18 mouse cellular contexts compared by ENCODE assay signal in genomic region chr5:99585166-99585898, GRCm38 (mm10).
DNase-seq lines count a peak whose midpoint lies in the region; ATAC-seq and TF ChIP-seq lines count a peak whose summit lies in the region.
"Had no signal": no experiment of that assay in that cellular context is flagged by ENCODE, and none has a peak within 500 bp of the region (broad histone marks: within the 10 kb centered on the region; RNA-seq: fewer than 3 reads in every experiment).

No protein-coding gene starts in this region.

- no peak for TF ChIP-seq CTCF in liver, postnatal 0 days (IDR thresholded peaks at IDR 0.05; ENCODE audit: low read depth)

- no peak overlapping the region for H3K4me3 ChIP-seq in liver, embryonic 11.5 days (ENCODE audit: low read depth, low read length)
- no peak overlapping the region for H3K4me3 ChIP-seq in liver, postnatal 0 days (ENCODE audit: low read depth, low read length)
- H3K4me3 ChIP-seq: erythroblast, embryonic 14.5 days; hindbrain, embryonic 15.5 days; left cerebral cortex, adult 2 months; megakaryocyte, embryonic 14.5 days; myocyte had no signal

- no peaks in the 10 kb centered on the region for H3K9me3 ChIP-seq in liver, embryonic 11.5 days (ENCODE audit: control insufficient read depth, low read length)
- H3K9me3 ChIP-seq in liver, postnatal 0 days (ENCODE audit: low read length): no peaks in the 10 kb centered on the region
- H3K9me3 ChIP-seq: hindbrain, embryonic 15.5 days had no signal

- DNase-seq in gastrocnemius, adult 18-20 months (ENCODE audit: low spot score): peak; percentile 4
- DNase-seq in gastrocnemius, postnatal 4 days (ENCODE audit: low spot score in 2 of 2): no peak
- peak; percentile 15 for DNase-seq in liver, embryonic 11.5 days (ENCODE audit: low spot score)
- no peak for DNase-seq in liver, postnatal 0 days
- DNase-seq in cerebellum, postnatal 14 days: peak; percentile 45 to 73
- DNase-seq in MN1 (ENCODE audit: low spot score): no peak
- DNase-seq in left cerebral cortex, postnatal 14 days (ENCODE audit: low spot score in 2 of 2): no peak
- DNase-seq: liver; right cerebral cortex, postnatal 4 days; thymus, postnatal 36 days had no signal

- no peaks in the 10 kb centered on the region for H3K36me3 ChIP-seq in liver, embryonic 11.5 days (ENCODE audit: control insufficient read depth, insufficient read depth, low read length)
- H3K36me3 ChIP-seq in liver, postnatal 0 days (replicated peaks; ENCODE audit: insufficient read depth, low read length): no peaks in the 10 kb centered on the region
- H3K36me3 ChIP-seq: hindbrain, embryonic 15.5 days had no signal

- TF ChIP-seq EP300 in liver, postnatal 0 days (IDR thresholded peaks at IDR 0.05; ENCODE audit: low read depth): no peak

- H3K4me1 ChIP-seq in liver, embryonic 11.5 days (replicated peaks; ENCODE audit: control insufficient read depth, insufficient read depth, low read length): no peaks in the 10 kb centered on the region
- no peaks in the 10 kb centered on the region for H3K4me1 ChIP-seq in liver, postnatal 0 days (ENCODE audit: insufficient read depth)

- WGBS in liver, embryonic 11.5 days: 79% methylated on average over 5 of the region's 5 CpGs
- WGBS in liver, postnatal 0 days (ENCODE audit: insufficient replicate concordance): 82% methylated on average over 5 of the region's 5 CpGs

- ATAC-seq in liver, embryonic 11.5 days (replicated peaks; ENCODE audit: low FRiP score): no peak
- no peak for ATAC-seq in liver, postnatal 0 days
- peak; percentile 52; the same call in 1 of the 2 replicates for ATAC-seq in cerebellum, adult (ENCODE audit: insufficient number of reproducible peaks, low FRiP score, low TSS enrichment)
- ATAC-seq: activated CD4-positive, CD25-positive, alpha-beta regulatory T cell, adult 4 months had no signal

- intact Hi-C loops in left cerebral cortex, postnatal 14 days (cut with DNase I): no loop called here

- no peak overlapping the region for H3K27ac ChIP-seq in liver, embryonic 11.5 days (ENCODE audit: low read depth, low read length)
- no peak overlapping the region for H3K27ac ChIP-seq in liver, postnatal 0 days (ENCODE audit: low read depth)
- H3K27ac ChIP-seq: hindbrain, embryonic 15.5 days; kidney, postnatal 0 days; left cerebral cortex, adult 2 months had no signal

- no peaks in the 10 kb centered on the region for H3K27me3 ChIP-seq in liver, embryonic 11.5 days (replicated peaks; ENCODE audit: control insufficient read depth, insufficient read depth, low read length)
- H3K27me3 ChIP-seq in liver, postnatal 0 days (ENCODE audit: insufficient read depth, low read length): no peaks in the 10 kb centered on the region
- H3K27me3 ChIP-seq: hindbrain, embryonic 15.5 days had no signal

- no peak overlapping the region for H3K4me2 ChIP-seq in liver, embryonic 11.5 days
- no peak overlapping the region for H3K4me2 ChIP-seq in liver, postnatal 0 days (ENCODE audit: low read depth, low read length)
- H3K4me2 ChIP-seq: hindbrain, embryonic 15.5 days had no signal

- H3K9ac ChIP-seq in liver, embryonic 11.5 days (ENCODE audit: low read depth, low read length): no peak overlapping the region
- no peak overlapping the region for H3K9ac ChIP-seq in liver, postnatal 0 days (replicated peaks)
- H3K9ac ChIP-seq: hindbrain, embryonic 15.5 days had no signal

Comparison
In these comparisons a context has a peak if more than half of its experiments do, and no peak if none do; other contexts are left out.
1. DNase-seq: peak in gastrocnemius, adult 18-20 months (single experiment), liver, embryonic 11.5 days (single experiment) and cerebellum, postnatal 14 days (2 of 2); none in gastrocnemius, postnatal 4 days (0 of 2), liver, postnatal 0 days (single experiment), MN1 (single experiment) and left cerebral cortex, postnatal 14 days (0 of 2).